Mouse (Mus musculus): ENCODE data around the gene 1810049J17Rik.

1810049J17Rik gene

DNA sequence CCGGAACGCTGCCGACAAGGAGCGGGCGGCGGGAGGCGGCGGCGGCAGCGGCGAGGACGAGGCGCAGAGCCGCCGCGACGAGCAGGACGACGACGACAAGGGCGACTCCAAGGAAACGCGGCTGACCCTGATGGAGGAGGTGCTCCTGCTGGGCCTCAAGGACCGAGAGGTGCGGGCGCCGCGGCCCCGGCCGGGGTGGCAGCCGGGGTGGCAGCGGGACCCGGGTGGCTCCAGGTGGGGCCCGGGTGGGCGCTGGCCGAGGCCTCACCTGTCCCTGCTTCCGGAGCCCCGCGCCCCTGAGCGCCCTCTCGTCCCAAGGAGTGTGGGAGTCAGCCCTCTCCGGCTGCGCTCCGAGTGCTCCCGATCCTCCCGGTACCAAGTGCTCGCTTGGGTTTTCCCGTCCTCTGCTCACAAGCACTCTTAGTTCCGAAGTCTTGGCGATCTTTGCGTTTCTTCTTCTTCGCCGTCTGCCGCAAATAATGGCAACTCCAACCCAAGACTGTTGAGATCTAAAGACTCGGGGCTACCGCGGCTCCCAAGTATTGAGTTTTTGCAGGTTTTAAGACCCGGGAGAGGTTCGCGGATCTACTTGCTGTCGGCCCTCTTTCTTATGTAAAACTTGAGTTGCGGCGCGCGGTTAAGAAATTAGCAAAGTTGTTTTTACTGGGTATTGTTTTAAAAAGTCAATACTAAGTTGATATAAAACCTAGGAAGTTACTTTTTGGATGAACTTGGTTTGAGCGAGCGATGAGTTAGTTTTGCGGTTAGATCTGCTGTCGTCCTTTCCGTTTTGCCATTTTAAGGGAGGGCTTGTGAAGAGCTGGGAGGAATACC, at the start of gene 1810049J17Rik:
1810049J17Rik (minus strand) TSS at position 112 of the 834 bp plus-strand sequence.
- in situ Hi-C loops (cut with MboI) = no loop called here

DNA sequence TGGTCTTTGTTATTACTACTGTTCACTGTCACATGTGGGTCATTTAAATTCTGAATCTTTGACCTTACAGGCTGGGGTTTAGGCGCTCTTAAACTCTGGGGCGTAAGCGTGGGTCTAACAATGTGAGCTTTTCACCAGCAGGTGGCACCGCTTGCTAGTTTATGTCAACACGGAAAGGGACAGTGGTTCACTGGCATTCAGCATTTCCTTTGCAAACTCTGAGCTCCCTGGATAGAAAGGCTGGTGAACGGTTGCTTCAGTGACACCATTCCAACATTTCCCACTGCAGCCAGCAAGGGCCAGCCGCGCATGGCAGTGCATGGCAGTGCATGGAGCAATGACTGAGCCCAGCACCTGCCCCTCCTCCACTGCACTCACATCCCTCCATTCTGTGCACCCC, 49.5 kb upstream of the 1810049J17Rik start:
- in situ Hi-C loops (cut with MboI) = no loop called here

DNA sequence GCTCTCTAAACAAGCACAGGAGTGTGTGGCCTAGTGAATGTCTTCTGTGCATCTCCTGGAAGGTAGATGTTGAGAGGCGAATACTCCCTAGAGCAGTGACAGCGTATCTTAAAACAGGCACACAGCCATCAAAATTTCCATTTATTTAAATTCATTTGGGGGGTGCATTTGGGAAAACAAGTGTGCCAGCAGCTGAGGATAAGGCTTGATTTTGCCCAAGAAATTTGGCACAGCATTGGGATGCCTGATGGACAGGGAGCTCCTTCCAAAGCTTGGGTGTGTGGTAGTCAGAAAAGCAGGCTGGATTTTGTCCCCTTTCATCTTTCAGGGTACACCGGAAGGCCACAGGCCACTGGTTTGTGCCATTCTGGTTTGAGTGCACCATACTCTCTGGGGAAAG, 48.4 kb upstream of the 1810049J17Rik start:
- in situ Hi-C loops (cut with MboI) = no loop called here

DNA sequence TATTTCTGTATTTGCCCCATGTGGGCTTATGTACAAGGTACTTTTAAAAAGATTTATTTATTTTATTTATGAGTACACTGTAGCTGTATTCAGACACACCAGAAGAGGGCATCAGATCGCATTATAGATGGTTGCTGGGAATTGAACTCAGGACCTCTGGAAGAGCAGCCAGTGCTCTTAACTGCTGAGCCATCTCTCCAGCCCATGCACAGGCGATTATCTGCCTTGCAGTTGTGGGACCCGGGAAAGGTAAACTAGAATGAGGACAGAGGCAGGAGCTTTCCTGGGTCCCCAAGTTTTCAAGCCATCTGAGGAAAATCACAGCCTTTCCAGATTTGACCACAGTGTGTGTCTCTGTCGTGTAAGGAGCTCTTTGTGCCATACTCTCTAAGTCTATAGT, 47.2 kb upstream of the 1810049J17Rik start:
- in situ Hi-C loops (cut with MboI) = loop anchor here (10.0 kb wide), 1 partner anchor 426 kb away; no protein-coding TSS in a partner anchor

DNA sequence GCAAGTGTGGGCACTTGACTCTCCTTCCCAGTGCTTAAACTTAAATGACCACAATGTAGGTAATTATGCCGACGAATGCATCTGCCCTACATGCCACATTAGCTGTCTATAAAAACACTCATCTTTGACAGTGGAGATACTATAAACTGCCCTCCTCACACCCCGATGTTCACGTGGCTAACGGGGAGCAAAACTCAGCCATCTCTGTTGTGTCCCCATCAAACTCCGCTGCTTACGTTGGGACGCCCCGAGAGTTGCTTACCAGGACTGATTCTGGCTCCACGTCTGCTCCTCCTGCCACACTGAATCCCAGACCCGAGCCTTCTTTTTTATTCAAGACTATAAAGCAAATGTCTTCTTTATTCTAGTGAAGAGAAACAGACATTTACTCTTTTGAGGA, 46.7 kb upstream of the 1810049J17Rik start:
- in situ Hi-C loops (cut with MboI) = loop anchor here (10.0 kb wide), 1 partner anchor 426 kb away; no protein-coding TSS in a partner anchor

DNA sequence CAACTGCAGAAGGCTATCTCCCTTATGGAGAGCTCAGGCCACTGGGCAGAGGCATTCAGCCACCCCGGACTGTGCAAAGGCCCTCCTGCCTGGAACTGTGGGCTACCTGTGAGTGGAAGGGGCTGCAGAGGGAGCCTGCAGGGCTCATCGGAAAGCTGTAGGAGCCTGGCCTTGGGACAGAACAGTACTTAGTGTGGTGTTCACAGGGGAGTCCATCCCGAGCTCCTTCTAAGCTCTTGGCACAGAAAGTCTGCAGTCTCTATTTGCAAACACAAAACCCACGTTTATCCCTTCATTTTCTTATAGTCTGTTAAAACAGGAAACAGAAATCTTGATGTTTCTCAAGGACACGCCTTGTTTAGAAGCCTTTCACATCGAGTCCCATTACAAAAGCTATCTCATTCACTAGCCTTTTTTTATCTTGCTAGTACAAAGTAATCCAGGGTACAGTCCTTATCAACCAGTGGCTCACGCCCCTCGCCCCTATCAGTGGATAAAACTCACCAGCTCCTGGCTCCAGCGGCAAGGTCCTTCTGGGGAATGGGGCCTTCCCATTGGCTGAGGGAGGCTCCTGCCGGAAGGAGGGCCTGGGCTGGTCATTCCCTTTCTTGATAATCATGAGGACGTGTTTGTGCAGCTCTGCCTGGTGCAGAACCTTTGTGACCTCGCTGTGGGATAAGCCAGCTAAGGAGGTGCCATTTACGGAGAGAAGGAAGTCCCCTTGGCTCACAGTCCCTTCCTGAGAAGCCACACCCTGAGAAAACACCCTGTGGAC, 45.8 kb upstream of the 1810049J17Rik start:
- in situ Hi-C loops (cut with MboI) = loop anchor here (10.0 kb wide), 1 partner anchor 427 kb away; no protein-coding TSS in a partner anchor

DNA sequence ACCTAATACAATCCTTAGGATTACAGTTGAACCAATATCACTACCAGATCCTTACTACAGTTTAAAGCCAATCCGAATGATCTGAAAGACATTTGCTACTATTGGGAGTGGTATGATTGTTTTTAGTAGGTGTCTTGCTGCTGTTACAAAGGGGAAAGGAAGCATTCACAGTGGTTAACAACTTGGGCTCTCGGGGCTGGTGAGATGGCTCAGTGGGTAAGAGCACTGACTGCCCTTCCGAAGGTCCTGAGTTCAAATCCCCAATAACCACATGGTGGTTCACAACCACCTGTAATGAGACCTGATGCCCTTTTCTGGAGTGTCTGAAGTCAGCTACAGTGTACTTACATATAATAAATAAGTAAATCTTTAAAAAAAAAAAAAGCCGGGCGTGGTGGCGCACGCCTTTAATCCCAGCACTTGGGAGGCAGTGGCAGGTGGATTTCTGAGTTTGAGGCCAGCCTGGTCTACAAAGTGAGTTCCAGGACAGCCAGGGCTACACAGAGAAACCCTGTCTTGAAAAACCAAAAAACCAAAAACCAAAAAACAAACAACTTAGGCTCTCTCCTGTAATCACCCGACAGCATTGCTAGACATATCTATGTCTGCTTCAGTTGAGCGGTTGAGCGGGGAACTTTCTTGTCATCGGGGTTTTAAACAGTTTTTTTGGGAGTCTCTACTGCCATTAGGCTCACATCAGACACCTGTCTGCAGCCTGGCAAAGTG, 45.0 kb upstream of the 1810049J17Rik start:
- in situ Hi-C loops (cut with MboI) = loop anchor here (10.0 kb wide), 1 partner anchor 428 kb away; no protein-coding TSS in a partner anchor

DNA sequence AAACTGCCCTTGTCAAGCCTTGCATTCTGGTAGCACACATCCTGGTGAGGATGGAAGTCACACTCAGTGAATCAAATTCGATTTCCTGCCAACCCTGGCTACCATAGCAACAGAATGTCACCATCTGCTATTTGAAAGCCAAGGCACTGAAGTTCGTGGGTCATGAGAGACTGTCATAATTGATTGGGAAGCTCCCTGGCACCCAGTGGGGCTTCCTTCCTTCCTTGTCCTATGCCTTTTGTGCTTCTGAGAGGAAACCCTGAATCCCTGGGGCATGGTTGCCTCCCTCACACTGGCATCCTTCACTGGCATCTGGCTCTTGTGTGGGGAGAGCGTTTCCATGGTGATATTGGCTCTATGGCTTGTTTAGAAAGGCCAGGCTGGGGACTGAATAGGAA, 44.4 kb upstream of the 1810049J17Rik start:
- in situ Hi-C loops (cut with MboI) = loop anchor here (10.0 kb wide), 1 partner anchor 429 kb away; no protein-coding TSS in a partner anchor

DNA sequence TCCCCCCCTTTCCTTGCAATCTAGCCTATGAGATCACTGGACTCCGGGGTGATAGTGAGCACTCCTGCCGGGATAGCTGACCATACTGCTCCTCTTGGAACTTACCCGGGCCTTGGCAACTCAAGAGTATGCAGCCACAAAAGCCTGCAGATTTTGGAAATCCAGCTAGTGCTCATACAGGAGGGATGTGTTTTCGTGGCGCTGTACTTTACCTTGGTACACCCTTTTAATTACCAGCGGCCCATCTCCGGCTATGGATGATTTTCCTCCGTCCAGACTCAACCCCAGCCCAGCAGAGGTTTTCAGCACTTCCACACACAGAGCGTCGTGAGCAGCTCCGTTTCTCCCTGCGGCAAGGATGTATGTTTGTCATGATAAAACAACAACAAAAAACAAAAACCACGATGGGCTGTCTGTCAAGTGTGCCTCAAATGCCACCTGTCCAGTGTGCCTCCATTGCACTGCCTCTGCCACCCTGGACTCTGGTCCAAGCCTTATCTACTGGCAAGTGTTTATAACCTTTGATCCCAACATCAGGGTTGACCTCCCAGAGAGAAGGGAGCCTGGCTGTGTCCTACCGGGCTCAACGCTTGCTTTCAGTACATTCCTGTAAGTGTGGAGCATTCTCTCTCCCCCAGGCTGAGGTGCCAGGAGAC, 43.8 kb upstream of the 1810049J17Rik start:
- in situ Hi-C loops (cut with MboI) = loop anchor here (10.0 kb wide), 1 partner anchor 429 kb away; no protein-coding TSS in a partner anchor

DNA sequence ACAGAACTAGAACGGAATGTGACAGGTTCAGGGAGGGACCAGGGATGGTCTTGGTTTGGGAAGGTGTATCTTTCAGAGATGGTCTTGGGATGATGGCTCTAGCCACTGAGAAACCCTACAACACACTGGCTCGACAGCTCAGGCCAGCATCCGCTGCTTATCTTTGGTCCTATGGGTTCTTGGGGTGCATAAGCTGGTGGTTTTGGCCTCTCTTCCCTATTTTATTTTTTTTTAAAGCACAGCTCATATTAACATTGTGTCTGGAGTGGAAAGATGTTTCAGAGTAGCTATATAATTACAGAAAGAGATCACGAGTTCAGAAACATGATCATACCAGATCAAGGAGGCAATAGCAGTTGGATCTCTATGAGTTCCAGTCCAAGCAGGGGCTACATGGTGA, 42.4 kb upstream of the 1810049J17Rik start:
- in situ Hi-C loops (cut with MboI) = loop anchor here (10.0 kb wide), 1 partner anchor 431 kb away; no protein-coding TSS in a partner anchor

DNA sequence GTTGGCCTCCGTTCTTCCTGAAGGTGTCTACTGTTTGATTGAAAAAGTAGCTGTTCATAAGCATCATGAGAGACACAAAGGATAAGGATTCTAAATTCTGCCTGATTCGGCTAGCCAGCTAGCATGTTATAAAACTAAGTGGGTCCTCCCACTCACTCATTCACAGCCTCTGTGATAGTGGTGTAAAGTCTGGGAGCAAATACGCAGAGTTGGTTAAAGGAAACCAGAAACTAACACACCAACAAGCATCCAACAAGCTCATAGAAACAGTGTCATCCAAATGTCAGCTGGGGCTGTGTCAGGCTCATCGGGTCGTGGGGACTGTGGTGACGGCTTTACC, 41.0 kb upstream of the 1810049J17Rik start:
- in situ Hi-C loops (cut with MboI) = loop anchor here (10.0 kb wide), 1 partner anchor 432 kb away; no protein-coding TSS in a partner anchor

DNA sequence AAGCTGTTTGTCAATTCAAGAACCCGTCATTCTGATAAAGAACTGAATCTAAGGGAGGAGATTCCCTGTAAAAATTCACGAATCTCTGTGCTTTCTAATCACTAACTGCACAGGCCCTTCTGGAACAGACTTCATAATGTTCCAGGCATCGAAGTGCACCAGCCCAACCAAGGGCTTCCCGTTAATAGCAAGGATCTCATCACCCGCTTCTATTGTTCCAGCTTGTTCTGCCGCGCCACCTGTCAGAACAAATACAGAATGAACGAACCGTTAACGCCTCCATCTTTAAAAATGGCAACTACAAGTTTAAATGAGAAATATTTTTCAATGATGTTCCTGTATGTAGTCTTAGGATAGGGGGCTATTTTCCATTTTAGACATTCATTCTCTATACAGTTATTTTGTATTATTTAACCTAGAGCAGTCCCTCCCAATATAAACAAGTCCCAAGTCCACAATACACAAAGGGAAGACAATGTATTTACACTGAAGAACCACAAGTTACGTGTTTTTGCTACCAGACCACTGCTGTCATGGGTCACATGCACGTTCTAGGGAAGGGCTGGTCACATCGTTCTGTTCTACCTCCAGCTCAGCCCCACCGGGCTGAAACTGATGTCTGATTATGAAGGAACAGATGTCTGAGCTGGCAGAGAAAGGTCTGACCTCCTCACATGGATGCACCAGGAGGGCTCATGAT, 40.5 kb upstream of the 1810049J17Rik start:
- in situ Hi-C loops (cut with MboI) = loop anchor here (10.0 kb wide), 1 partner anchor 433 kb away; no protein-coding TSS in a partner anchor

DNA sequence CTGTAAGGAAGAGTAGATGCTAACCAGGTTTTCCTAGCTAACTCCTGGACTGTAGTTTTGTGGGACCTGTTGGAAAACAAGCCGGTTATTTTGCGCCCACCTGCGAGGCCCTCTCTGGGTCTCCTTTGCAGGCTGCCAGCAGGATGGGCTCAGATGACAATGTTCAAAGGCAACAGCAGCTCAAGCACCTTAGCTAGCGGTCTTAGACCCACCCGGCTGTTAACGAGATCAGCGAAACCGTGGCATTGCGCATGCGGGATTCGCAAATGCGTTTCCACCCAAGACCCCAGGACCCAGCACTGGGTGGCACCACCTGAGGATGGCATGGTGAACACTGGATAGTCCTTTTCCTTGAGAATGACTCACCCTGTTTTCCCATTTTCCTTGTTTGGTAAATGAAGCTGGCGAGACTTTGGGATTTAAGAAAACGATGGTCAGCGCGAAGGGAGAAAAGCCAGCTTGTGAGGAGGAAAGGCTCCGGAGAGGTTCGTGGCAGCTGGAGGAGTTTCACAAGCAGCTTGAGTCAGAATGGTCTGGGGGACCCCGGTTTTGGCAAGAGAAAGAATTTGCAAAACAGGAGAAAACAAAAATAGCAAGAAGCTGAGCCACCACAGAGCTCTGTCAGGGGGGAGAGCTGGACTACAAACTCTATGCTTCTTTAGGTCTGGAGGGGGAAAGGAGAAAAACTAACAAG, 39.0 kb upstream of the 1810049J17Rik start:
- in situ Hi-C loops (cut with MboI) = loop anchor here (10.0 kb wide), 1 partner anchor 434 kb away; no protein-coding TSS in a partner anchor

DNA sequence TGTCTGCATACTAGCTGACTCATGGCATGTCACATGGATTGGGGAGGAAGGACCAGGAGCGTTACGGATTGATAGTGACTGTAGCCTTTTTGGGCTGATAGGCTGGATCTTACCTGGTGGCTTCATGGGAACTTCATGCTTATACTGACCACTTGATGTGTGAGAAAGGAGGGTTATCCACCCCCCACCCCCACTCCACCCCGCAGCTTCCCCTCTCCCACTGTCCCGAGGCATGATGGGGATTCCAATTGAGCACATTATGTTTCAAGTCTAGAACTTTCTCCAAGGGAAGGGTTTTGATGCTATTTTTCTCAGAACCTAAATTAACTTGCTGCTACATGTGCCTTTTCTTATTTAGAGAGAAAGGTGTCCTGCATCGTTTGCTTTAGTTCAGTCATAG, 36.7 kb upstream of the 1810049J17Rik start:
- in situ Hi-C loops (cut with MboI) = no loop called here

DNA sequence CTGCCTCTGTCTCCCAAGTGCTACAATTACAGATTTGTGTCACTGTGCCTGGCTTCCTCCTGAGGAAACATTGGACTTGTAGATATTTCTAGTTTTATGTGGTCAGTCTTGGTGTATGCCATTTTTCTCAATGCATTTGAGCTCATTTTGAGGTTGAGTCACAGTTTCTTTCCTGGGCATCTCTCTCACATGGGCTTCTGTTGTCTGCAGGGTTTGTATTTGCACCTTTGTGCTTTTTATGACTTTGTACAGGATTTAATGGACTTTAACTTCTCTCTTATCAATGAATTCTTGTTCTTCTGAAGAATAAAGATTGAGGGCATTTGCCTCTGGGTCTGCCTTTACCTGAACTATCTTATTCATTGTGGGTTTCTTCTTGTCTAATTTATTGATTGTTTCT, 35.8 kb upstream of the 1810049J17Rik start:
- in situ Hi-C loops (cut with MboI) = no loop called here

DNA sequence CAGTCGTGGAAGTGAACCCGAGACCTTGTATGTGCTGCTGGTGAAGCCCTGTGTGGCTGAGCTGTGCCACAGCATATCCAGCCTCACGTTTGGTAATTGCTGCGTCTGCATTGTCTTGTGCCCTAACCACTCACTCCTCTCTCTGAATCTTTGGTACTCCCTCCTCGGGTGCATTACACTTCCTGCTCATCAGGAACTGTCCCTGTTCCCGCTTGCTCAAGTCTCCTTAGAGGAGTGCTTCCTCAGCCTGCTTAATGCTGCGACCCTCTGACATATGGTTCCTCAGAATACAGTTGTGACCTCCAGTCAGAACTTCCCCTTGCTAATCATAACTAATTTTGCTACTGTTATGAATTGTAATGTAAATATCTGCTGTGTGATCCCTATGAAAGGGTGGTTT, 34.2 kb upstream of the 1810049J17Rik start:
- in situ Hi-C loops (cut with MboI) = no loop called here

DNA sequence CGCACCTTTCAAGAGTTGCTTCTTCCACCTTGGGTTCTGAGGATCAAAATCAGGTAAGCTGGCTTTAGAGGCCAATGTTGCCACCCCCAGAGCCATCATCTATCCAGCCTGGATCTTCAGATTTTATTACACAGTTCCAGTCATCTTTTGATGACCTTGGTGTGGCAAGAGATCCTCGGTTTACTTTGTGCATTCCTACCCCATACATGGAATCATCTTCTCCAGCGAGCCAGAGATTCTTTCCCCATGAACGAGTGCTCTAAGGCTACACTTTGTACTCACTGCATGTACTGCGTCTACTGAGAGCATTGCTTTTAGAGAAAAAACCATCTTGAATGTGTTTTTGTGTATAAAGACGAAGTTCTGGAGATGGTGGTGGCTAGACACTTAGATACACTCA, 33.6 kb upstream of the 1810049J17Rik start:
- in situ Hi-C loops (cut with MboI) = no loop called here

DNA sequence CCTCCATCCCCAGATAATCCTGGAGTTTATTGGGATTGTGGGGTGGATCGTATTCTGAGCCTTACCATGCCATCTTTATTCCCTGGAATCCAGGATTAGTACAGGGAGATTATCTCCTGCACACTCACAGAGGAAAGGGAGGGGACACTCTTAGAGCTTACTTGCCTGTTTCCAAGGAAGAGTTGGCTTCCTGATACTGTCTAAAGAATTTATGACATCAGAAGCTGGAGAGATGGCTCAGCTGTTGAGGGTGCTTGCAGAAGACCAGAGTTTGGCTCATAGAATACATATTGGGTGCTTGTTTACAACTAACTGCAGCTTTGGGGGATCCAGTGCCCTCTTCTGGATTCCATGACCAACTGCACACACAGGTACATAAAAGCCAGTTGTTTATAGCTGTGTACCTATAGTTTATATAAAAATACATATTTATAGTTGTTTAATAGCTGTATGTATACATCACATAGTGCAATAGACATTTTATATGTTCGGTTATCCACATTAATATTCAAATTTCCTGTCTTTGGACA, 32.6 kb upstream of the 1810049J17Rik start:
- in situ Hi-C loops (cut with MboI) = no loop called here

DNA sequence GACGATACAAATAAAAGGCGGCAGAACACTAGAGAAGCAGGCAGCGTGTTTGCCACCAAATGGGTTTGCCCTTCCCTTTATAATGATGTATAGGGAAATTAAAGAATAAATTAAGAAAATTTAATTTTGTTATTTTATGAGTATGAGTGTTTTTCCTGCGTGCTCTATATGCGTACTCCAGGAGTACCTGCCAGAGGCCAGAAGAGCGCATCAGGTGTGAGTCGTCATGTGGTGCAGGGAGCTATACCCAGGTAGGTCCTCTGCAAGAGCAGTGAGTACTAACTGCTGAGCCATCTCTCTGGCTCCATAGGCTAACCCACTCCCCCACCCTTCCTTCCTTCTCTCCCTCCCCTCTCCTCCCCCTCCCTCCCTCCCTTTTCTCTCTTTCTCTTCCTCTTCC, 29.8 kb upstream of the 1810049J17Rik start:
- in situ Hi-C loops (cut with MboI) = no loop called here

DNA sequence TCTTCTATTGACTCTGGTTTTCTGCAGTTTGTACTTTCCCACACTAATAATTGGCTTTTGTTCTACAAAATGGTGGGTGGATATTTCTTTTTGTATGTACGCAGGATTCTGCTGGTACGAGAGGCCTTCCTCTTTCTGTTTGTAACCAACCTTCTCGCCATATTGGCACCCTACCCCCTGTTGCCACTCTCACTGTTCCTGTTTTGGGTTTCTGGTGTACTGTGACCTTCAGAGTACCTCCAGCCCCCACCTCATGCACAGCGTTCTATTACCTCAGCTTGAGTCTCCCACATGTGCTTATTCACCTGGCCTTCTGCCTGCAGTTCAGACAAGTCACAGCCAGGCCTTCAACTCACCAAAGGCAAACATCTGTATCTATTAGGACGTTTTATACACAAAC, 28.1 kb upstream of the 1810049J17Rik start:
- in situ Hi-C loops (cut with MboI) = no loop called here

Measured in mature B cell (primary cell).